Mouse (Mus musculus) heart, embryonic 12.5 days (tissue): Measurements from ENCODE around the gene Bpifb2. TPM values are rescaled to one million over a fixed set of nuclear protein-coding genes. Genes with fewer than 3 reads are reported as not detected.
A peak's percentile ranks its signal among the peaks of the same experiment; 100 is the strongest.

Experiments
- ATAC-seq: fragments of 200-750 bp; cut with Nextera tagmentation; 2 replicates; pipeline ENCODE4 v1.8.0; 2017; ENCODE audit warnings: moderate TSS enrichment, moderate library complexity; ENCODE audit not compliant: insufficient number of reproducible peaks, low FRiP score
- H3K27ac ChIP-seq: fragments of 300-500 bp; sonication (generic); 2 replicates; pipeline ENCODE4 v1.5.1; 2016; ENCODE audit warnings: mild to moderate bottlenecking, moderate library complexity; ENCODE audit not compliant: poor library complexity, severe bottlenecking
- H3K27me3 ChIP-seq: fragments of 300-500 bp; sonication (generic); replicated peaks from 2 replicates; pipeline ENCODE4 v1.6.1; 2016; ENCODE audit warnings: mild to moderate bottlenecking, moderate library complexity
- H3K36me3 ChIP-seq: fragments of 300-500 bp; sonication (generic); 2 replicates; pipeline ENCODE4 v1.6.1; 2016; ENCODE audit warnings: mild to moderate bottlenecking, moderate library complexity
- H3K4me1 ChIP-seq: fragments of 300-500 bp; sonication (generic); replicated peaks from 2 replicates; pipeline ENCODE4 v1.6.1; 2016; ENCODE audit warnings: mild to moderate bottlenecking
- H3K4me2 ChIP-seq: fragments of 300-500 bp; sonication (generic); 2 replicates; pipeline ENCODE4 v1.6.1; 2016; ENCODE audit warnings: mild to moderate bottlenecking, moderate library complexity
- H3K4me3 ChIP-seq: fragments of 300-500 bp; sonication (generic); 2 replicates; pipeline ENCODE4 v1.5.1; 2016; ENCODE audit warnings: mild to moderate bottlenecking
- H3K9ac ChIP-seq: fragments of 300-500 bp; sonication (generic); 2 replicates; pipeline ENCODE4 v1.6.1; 2016; ENCODE audit warnings: mild to moderate bottlenecking, moderate library complexity
- H3K9me3 ChIP-seq: fragments of 300-500 bp; sonication (generic); replicated peaks from 2 replicates; pipeline ENCODE4 v1.6.1; 2016; ENCODE audit warnings: mild to moderate bottlenecking, moderate library complexity
- WGBS: fragments of 180-500 bp; shearing (Covaris S2); methylation state at CpG from one replicate; pipeline ENCODE4 v1.1.7; 2016; 5-methylcytosine and 5-hydroxymethylcytosine counted together
- polyA plus RNA-seq: library from polyadenylated mRNA; unstranded; fragments of >200 nt; fragmentation: Nextera tagmentation; extraction: Ambion mirVana; gene quantifications from 2 replicates; pipeline ENCODE4 v1.2.1, GENCODE M21; 2016

Bpifb2 gene
- polyA plus RNA-seq, 1 experiment from 2014 or later: not detected

DNA sequence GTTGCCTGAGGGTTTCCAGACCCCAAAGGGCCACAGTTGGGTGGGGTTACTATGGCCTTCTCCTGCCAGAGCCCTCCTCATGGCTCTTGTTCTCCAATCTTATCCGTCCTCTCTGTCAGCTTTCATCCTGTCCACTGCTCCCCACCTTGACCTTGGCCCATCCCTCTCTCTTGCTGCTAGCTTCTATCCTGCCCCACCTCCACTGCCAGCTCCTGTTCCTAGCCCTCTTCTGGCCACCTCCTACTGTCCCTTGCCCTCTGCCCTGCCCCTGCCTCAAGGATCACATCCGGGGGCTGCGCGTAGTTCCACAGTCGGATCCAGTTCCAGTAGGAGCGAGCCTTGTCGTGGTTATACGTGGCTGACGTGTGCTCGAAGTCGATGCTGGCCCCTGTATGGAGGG is 14.5 kb upstream of the Bpifb2 start:
- Histone ChIP-seq H3K9ac (no peak overlapping the region), H3K4me2 (no peak overlapping the region), H3K9me3 (no peaks in the 10 kb centered on the region), H3K36me3 (no peaks in the 10 kb centered on the region), H3K4me3 (no peak overlapping the region), H3K4me1 (0 out of 2 replicates have a peak, but pooled peaks cover 4% of the 10 kb centered on the region), H3K27me3 (peaks cover 8% of the 10 kb centered on the region), H3K27ac (no peak overlapping the region)
- peak; percentile 53 for ATAC-seq
- WGBS: 85% methylated on average over 11 of the region's 11 CpGs

DNA sequence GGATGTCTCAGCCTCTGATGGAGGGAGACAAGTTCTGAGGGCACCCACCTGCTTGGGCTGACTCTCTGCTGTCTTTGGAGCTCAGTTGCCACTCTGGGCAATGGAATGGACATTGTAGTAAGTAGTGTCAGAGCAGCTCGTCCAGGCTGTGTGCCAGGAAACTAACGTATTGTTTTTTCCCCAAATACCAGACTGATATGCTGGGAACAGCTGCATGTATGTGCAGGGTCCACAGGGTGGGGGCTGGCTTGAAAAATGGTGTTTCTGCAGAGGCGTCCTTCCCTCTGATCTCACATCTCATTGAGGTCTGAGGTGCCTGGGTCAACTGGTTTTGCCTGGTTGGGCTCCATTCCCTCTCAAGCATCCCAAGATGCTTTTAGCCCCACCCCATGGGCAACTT is 14.1 kb upstream of the Bpifb2 start:
- peaks cover 8% of the 10 kb centered on the region for H3K27me3 ChIP-seq
- H3K4me2 ChIP-seq: no peak overlapping the region
- WGBS: 41% methylated on average over 3 of the region's 3 CpGs
- ATAC-seq: peak; percentile 81
- H3K9me3 ChIP-seq: no peaks in the 10 kb centered on the region
- H3K9ac ChIP-seq: no peak overlapping the region
- no peaks in the 10 kb centered on the region for H3K36me3 ChIP-seq
- 0 out of 2 replicates have a peak, but pooled peaks cover 4% of the 10 kb centered on the region for H3K4me1 ChIP-seq
- H3K27ac ChIP-seq: no peak overlapping the region
- no peak overlapping the region for H3K4me3 ChIP-seq

DNA sequence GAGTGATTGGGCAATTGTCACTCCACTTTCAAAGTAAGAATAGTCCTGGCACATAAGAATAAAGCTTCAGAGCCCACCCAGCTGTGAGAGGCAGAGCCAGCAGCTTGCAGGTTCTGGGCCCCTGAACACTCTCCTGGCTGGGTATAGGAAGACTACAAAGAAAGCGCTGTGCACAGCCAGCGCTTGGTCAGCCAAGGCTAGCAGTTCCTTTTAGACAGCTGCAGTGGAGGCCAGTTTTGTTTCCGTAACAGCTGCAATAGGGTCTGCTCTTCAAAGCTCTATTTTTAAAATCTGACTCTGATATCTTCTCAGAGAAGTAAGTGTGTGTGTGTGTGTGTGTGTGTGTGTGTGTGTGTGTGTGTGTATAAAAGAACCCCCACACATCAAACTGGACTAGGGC is 12.9 kb upstream of the Bpifb2 start:
- no peak overlapping the region for H3K4me2 ChIP-seq
- no peak overlapping the region for H3K4me3 ChIP-seq
- H3K27me3 ChIP-seq: peaks cover 3% of the 10 kb centered on the region
- H3K36me3 ChIP-seq: no peaks in the 10 kb centered on the region
- ATAC-seq: no peak
- no peak overlapping the region for H3K27ac ChIP-seq
- 72% methylated on average over 3 of the region's 3 CpGs for WGBS
- H3K4me1 ChIP-seq: 0 out of 2 replicates have a peak, but pooled peaks cover 4% of the 10 kb centered on the region
- H3K9ac ChIP-seq: no peak overlapping the region
- no peaks in the 10 kb centered on the region for H3K9me3 ChIP-seq

DNA sequence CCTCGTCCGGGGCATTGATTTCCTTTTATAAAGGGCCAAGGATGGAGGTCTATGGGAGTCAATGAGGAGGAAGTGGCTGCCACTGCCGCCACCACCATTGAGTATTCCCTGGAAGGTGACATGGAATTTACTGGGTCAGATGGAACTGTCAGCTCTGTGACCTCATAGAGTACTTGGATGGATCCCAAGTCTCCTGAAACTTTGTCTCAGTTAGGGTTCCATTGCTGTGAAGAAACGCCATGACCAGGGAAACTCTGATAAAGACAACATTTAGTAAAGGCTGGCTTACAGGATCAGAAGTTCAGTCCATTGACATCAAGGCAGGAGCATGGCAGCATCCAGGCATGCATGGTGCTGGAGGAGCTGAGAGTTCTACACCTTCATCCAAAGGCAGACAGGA is 3.9 kb upstream of the Bpifb2 start, which contains the start of gene Sun5:
Gene Sun5, minus strand, starts transcription at position 101 of the 400 bp plus-strand sequence.
- Histone ChIP-seq H3K4me3 (no peak within 1 kb of the TSS), H3K4me1 (0 out of 2 replicates have a peak, but pooled peaks cover 3% of the 10 kb centered on the region), H3K4me2 (no peak within 1 kb of the TSS), H3K36me3 (no peaks in the 10 kb centered on the region), H3K9me3 (no peaks in the 10 kb centered on the region), H3K27ac (no peak within 1 kb of the TSS), H3K27me3 (no peaks in the 10 kb centered on the region), H3K9ac (no peak within 1 kb of the TSS)
- WGBS: 73% methylated on average over 4 of the region's 4 CpGs
- ATAC-seq: no peak

DNA sequence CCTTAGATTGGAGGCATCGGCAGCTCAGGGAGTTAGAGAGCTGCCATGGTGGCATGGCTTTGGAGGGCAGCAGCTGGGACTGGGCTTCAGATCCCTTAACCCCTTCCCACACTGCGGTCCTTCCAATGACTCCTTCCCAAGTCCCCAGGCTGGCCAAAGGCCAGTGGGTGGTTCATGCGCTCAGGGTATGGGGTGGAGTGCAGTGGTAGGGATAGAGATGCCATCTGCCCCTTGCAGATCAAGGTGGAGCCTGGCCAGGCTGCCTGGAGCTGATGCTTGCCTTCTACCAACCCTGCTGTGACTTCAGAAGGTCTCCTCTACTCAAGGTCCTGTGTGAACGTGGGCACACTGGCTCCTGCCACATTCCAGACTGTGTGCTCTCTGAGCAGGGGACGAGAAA is 24.3 kb downstream of the Bpifb2 start:
- H3K36me3 ChIP-seq: no peaks in the 10 kb centered on the region
- H3K27ac ChIP-seq: no peak overlapping the region
- no peaks in the 10 kb centered on the region for H3K9me3 ChIP-seq
- no peak overlapping the region for H3K4me2 ChIP-seq
- 0 out of 2 replicates have a peak, but pooled peaks cover 4% of the 10 kb centered on the region for H3K4me1 ChIP-seq
- no peak overlapping the region for H3K9ac ChIP-seq
- WGBS: 73% methylated on average over 5 of the region's 5 CpGs
- ATAC-seq: no peak
- H3K27me3 ChIP-seq: 0 out of 2 replicates have a peak, but pooled peaks cover 3% of the 10 kb centered on the region
- H3K4me3 ChIP-seq: no peak overlapping the region

DNA sequence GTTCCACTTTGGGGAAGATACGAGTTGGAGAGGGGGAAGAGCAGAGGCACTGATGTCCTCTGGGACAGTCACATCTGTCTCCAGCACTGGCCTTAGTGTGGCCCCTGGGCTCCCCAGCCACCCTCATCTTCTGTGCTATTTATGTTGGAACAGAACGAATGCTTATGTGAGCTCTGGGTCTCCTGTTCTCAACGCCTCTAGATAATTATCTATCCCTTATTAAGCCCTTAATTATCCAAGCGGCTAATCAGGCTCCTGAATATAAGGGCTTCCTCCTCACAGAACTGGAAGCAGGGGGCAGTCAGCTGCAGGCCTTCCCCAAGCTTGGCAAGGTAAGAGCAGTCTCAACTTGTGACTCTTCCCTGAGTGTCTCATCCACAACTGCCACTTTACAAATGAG is 25.2 kb downstream of the Bpifb2 start, which contains the start of gene Bpifb6:
Gene Bpifb6, plus strand, starts transcription at position 301 of the 400 bp plus-strand sequence.
- WGBS: 64% methylated on average over 4 of the region's 4 CpGs
- H3K9ac ChIP-seq: no peak within 1 kb of the TSS
- H3K4me2 ChIP-seq: no peak within 1 kb of the TSS
- H3K27ac ChIP-seq: no peak within 1 kb of the TSS
- H3K36me3 ChIP-seq: no peaks in the 10 kb centered on the region
- H3K9me3 ChIP-seq: no peaks in the 10 kb centered on the region
- 0 out of 2 replicates have a peak, but pooled peaks cover 3% of the 10 kb centered on the region for H3K27me3 ChIP-seq
- H3K4me1 ChIP-seq: 0 out of 2 replicates have a peak, but pooled peaks cover 4% of the 10 kb centered on the region
- no peak for ATAC-seq
- no peak within 1 kb of the TSS for H3K4me3 ChIP-seq

DNA sequence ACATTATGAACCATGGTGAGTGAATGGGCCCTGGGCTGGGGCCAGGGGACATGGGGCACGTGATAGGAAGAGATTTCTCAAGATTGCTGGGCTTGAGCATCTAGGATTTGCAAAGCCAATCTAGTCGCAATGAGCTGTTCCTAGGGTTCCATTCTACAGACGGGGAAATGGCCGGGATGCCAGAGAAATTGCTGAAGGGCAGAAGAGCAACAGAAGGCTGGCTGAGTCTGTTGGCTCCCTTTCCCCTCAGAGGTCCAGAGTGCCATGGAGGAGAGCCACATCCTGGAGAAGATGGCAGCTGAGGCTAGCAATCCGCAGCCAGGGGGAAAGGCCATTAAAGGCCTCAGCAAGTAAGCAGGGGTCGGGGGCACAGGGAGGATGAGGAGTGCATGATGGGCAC is 27.9 kb downstream of the Bpifb2 start:
- no peak for ATAC-seq
- no peak overlapping the region for H3K4me3 ChIP-seq
- H3K27me3 ChIP-seq: 0 out of 2 replicates have a peak, but pooled peaks cover 3% of the 10 kb centered on the region
- H3K4me1 ChIP-seq: no peaks in the 10 kb centered on the region
- H3K4me2 ChIP-seq: no peak overlapping the region
- H3K27ac ChIP-seq: no peak overlapping the region
- 69% methylated on average over 6 of the region's 6 CpGs for WGBS
- no peak overlapping the region for H3K9ac ChIP-seq
- no peaks in the 10 kb centered on the region for H3K9me3 ChIP-seq
- no peaks in the 10 kb centered on the region for H3K36me3 ChIP-seq

DNA sequence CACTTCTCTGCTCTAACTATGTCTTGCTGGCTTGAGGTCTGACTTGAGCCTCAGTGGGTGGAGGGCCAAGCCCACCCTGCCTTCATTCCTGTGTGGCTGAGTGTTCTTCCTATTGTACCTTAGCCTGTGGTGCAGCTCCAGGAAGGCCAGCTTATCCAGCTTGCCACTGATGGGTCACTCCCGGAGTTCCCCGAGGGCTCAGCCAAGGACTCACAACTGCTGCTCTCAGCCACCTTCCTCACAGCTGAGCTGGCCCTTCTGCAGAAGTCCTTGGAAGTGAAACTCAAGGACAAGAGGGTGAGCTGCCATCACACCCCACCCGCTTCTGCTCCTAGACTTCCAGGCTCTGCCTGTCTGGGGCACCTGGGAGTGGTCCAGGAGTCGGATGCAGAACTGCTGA is 31.8 kb downstream of the Bpifb2 start:
- H3K9ac ChIP-seq: no peak overlapping the region
- no peaks in the 10 kb centered on the region for H3K27me3 ChIP-seq
- H3K4me3 ChIP-seq: no peak overlapping the region
- no peak overlapping the region for H3K4me2 ChIP-seq
- WGBS: 83% methylated on average over 4 of the region's 4 CpGs
- ATAC-seq: no peak
- no peak overlapping the region for H3K27ac ChIP-seq
- no peaks in the 10 kb centered on the region for H3K4me1 ChIP-seq
- no peaks in the 10 kb centered on the region for H3K9me3 ChIP-seq
- no peaks in the 10 kb centered on the region for H3K36me3 ChIP-seq

DNA sequence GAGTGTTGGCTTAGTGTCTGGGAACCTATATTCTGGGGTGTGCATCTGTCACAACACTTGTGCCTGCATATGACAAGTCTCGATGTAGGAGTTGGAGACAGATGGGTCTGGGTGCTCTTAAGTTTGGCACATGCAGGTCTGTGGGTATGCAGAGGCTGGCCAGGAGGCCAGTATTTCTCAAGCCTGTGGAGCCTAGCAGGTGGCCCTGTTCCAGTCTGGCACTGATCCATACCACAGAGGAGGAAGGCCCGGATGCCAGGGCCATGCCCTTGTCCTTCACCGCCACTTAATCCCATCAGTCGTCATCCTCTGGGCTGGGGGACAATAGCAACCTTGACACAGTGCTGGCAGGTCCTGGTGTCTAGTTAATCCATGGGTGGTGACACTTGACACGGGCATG is 39.3 kb downstream of the Bpifb2 start:
- no peaks in the 10 kb centered on the region for H3K4me1 ChIP-seq
- H3K4me3 ChIP-seq: no peak overlapping the region
- no peak overlapping the region for H3K9ac ChIP-seq
- WGBS: 55% methylated on average over 5 of the region's 5 CpGs
- ATAC-seq: no peak
- H3K4me2 ChIP-seq: no peak overlapping the region
- H3K9me3 ChIP-seq: no peaks in the 10 kb centered on the region
- no peaks in the 10 kb centered on the region for H3K36me3 ChIP-seq
- no peaks in the 10 kb centered on the region for H3K27me3 ChIP-seq
- H3K27ac ChIP-seq: no peak overlapping the region

DNA sequence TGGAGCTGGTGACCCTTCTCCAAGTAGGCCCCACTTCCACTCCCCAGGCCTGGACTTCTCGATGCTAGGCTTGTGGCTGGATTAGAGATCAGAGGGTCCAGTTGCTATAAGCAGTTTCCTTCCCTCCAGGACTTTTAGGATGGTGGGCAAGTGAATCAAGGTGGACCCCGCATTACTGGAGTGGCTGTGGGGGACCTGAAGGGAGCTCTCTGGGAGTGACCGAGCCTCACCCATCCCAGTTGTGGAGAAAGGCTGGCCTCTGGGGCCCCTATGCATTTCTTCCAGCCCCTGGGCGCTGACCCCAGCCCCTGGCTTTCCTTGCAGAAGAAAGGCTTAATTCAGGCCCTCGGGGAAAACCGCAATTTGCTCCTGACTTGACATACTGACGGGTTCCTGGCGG is 43.1 kb downstream of the Bpifb2 start, which contains the start of gene Bpifb3:
Gene Bpifb3, plus strand, starts transcription at position 301 of the 400 bp plus-strand sequence.
- ATAC-seq: no peak
- H3K27me3 ChIP-seq: peaks cover 10% of the 10 kb centered on the region
- no peaks in the 10 kb centered on the region for H3K9me3 ChIP-seq
- no peak within 1 kb of the TSS for H3K4me2 ChIP-seq
- no peak within 1 kb of the TSS for H3K4me3 ChIP-seq
- H3K9ac ChIP-seq: no peak within 1 kb of the TSS
- H3K27ac ChIP-seq: no peak within 1 kb of the TSS
- no peaks in the 10 kb centered on the region for H3K4me1 ChIP-seq
- H3K36me3 ChIP-seq: no peaks in the 10 kb centered on the region
- WGBS: 77% methylated on average over 8 of the region's 8 CpGs

DNA sequence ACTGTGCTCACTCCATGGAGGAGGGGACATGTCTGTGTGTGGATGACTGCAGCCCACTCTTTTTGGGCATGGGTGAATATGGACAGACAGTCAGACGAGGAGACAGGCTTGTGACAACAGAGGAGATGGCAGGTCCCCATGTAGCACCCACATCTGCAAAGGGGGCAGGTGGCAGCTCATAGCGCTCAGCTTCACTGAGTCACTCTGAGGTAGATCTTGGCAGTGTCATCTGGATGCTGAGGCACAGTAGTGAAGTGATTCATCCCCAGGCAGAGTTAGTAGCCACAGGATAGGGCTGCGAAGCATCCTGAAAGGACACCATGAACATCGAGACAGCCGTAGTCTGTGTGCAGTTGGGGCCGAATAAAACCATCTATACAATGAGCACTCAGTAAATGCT is 46.4 kb downstream of the Bpifb2 start:
- Histone ChIP-seq H3K27me3 (peaks cover 10% of the 10 kb centered on the region), H3K4me3 (no peak overlapping the region), H3K27ac (no peak overlapping the region), H3K4me2 (no peak overlapping the region), H3K36me3 (no peaks in the 10 kb centered on the region), H3K9me3 (no peaks in the 10 kb centered on the region), H3K4me1 (peaks cover under 1% of the 10 kb centered on the region; the same call in 1 of the 2 replicates), H3K9ac (no peak overlapping the region)
- WGBS: 75% methylated on average over 6 of the region's 6 CpGs
- no peak for ATAC-seq

DNA sequence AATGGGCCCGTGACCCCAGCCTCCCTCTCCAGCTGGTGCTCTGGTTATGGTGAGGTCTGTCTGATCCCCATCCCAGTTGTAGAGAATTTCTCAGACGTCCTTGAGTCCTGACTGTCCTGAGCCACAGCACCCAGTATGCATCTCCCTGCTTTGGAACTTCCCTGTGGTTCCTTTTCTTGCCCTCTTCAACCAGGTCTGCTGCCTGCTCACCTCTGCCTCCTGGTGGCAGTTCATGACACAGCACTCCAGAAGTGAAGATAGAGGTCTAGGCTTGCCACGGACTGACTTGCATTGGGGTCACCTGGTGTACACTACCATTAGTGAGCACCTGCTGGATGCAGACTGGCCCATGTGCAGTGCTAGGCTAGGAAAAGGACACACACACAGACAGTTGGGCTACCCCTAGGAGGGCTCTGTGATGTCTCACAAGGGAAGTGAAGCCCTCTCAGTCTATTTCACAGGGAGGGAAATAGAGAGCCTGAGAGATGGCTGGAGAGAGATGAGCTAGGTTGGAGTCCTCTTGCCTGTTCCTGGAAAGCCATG is 55.1 kb downstream of the Bpifb2 start:
- peaks cover 7% of the 10 kb centered on the region; the same call in 1 of the 2 replicates for H3K4me1 ChIP-seq
- H3K9me3 ChIP-seq: no peaks in the 10 kb centered on the region
- H3K9ac ChIP-seq: no peak overlapping the region
- no peak overlapping the region for H3K27ac ChIP-seq
- 0 out of 2 replicates have a peak, but pooled peaks cover 7% of the 10 kb centered on the region for H3K27me3 ChIP-seq
- 43% methylated on average over 3 of the region's 3 CpGs for WGBS
- ATAC-seq: no peak
- H3K4me3 ChIP-seq: no peak overlapping the region
- H3K4me2 ChIP-seq: no peak overlapping the region
- H3K36me3 ChIP-seq: no peaks in the 10 kb centered on the region
